Mouse (Mus musculus): Measurements from ENCODE around the gene March6.

- no peak for TF ChIP-seq CTCF (IDR thresholded peaks at IDR 0.05; ENCODE audit: insufficient read depth, low read length)
- TF ChIP-seq POLR2A (IDR thresholded peaks at IDR 0.05; ENCODE audit: borderline replicate concordance, extremely low read depth, low read depth, low read length) = no peak
Measured at GRCm38 (mm10) chr15:31565184-31565583, 34.3 kb upstream of the March6 start, which contains the start of gene Cmbl.

Measured in lung, adult 2 months (tissue).